Mouse (Mus musculus): ENCODE measurements around the gene Csf2. TPM values are rescaled to one million over a fixed set of nuclear protein-coding genes. Genes with fewer than 3 reads are reported as not detected.

Csf2 gene
- not detected in 2 replicates for polyA plus RNA-seq (2012; rRNA removed)

DNA sequence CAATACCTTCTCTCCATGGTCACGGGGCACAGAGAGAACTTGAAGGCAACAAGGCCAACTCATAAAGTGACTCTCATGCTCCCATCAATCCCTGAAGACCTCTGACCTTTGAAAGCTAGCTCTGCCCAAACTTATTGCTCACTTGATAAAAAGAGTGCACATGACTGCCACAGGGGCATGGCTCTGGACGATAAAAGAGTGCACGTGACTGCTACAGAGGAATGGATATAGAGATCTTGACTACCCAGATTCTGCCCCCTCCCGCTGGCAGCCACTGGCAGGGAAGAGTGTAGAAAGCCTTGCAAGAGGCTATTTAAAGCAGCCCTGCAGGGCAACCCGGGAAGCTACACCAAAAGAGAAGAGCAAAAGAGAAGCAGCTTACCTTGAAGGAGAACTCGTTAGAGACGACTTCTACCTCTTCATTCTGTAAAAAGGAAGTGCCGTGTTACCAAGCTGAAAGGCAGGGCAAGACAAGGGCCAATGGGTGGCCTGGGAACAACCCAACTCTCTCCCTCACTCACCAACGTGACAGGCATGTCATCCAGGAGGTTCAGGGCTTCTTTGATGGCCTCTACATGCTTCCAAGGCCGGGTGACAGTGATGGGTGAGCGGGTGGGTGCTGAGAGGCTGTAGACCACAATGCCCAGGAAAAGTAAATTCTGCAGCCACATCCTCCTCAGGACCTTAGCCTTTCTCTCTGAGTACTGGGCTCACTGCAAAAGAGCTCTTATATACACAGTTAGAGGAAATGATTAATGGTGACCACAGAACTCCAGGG is at the start of gene Csf2:
Gene Csf2, minus strand, starts transcription at position 728 of the 778 bp plus-strand sequence.

DNA sequence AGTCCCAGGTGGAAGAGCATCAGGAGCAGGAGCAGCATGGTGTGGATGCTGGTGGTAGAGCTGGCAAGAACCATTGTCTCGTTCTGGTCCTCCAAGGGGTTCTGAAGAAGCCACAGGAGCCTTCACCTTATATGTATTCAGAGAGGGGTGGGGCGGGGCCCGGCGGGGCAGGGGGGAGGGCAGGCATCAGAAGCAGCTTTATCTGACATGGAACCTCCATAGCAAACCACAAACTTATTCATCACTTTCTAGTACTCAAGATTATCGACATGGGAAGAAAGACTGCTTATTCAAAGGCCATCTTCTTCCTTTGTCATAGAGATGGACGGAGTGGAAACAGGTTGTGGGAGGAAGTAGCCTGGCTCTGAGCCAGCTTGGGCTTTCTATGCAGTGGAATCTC is 17.7 kb upstream of the Csf2 start, which contains the start of gene Il3:
Gene Il3, minus strand, starts transcription at position 101 of the 400 bp plus-strand sequence.

Other genes starting within 250 kb of the Csf2 start
- gene Slc22a4, start 221.6 kb downstream of the Csf2 start, polyA plus RNA-seq (2012; rRNA removed) = 5.7 and 6.3 TPM in 2 replicates
- 31.9 and 32.9 TPM in 2 replicates for gene Pdlim4, start 180.7 kb downstream of the Csf2 start, polyA plus RNA-seq (2012; rRNA removed)
- 20.1 and 20.3 TPM in 2 replicates for gene P4ha2, start 149.6 kb downstream of the Csf2 start, polyA plus RNA-seq (2012; rRNA removed)
- not detected in 2 replicates for gene Il3, start 17.6 kb upstream of the Csf2 start, polyA plus RNA-seq (2012; rRNA removed)
- 59.0 and 62.9 TPM in 2 replicates for gene Acsl6, start 54.1 kb upstream of the Csf2 start, polyA plus RNA-seq (2012; rRNA removed)
- gene Meikin, start 121.0 kb upstream of the Csf2 start, polyA plus RNA-seq (2012; rRNA removed) = not detected in 2 replicates
- gene Fnip1, start 188.5 kb upstream of the Csf2 start, polyA plus RNA-seq (2012; rRNA removed) = 9.9 and 10.8 TPM in 2 replicates